Mouse (Mus musculus) kidney, postnatal 0 days (tissue): ENCODE results near the gene Ssh1. TPM values are rescaled to one million over a fixed set of nuclear protein-coding genes. Genes with fewer than 3 reads are reported as not detected.

Experiments
- ATAC-seq: fragments of 200-750 bp; cut with Nextera tagmentation; replicated peaks from 2 replicates; pipeline ENCODE4 v1.8.0; 2017; ENCODE audit warnings: low read depth, moderate number of reproducible peaks, moderate TSS enrichment, moderate library complexity; ENCODE audit not compliant: low FRiP score
- DNase-seq: peaks from one replicate; pipeline ENCODE4 v3.0.0-alpha.2; 2016; ENCODE audit warnings: low spot score
- H3K27ac ChIP-seq: fragments of 300-500 bp; sonication (generic); 2 replicates; pipeline ENCODE4 v1.5.1; 2014; ENCODE audit warnings: mild to moderate bottlenecking
- H3K27me3 ChIP-seq: fragments of 300-500 bp; sonication (generic); 2 replicates; pipeline ENCODE4 v1.6.1; 2014; ENCODE audit warnings: low read length, mixed read lengths; ENCODE audit not compliant: insufficient read depth
- H3K36me3 ChIP-seq: fragments of 300-500 bp; sonication (generic); 2 replicates; pipeline ENCODE4 v1.6.1; 2014; ENCODE audit warnings: low read length, mixed read lengths; ENCODE audit not compliant: insufficient read depth
- H3K4me1 ChIP-seq: fragments of 300-500 bp; sonication (generic); replicated peaks from 2 replicates; pipeline ENCODE4 v1.6.1; 2014; ENCODE audit warnings: antibody characterized with exemption, low read length, mixed read lengths; ENCODE audit not compliant: insufficient read depth
- H3K4me2 ChIP-seq: fragments of 300-500 bp; sonication (generic); 2 replicates; pipeline ENCODE4 v1.6.1; 2014; ENCODE audit warnings: mild to moderate bottlenecking, low read length, moderate library complexity, mixed read lengths
- H3K4me3 ChIP-seq: fragments of 300-500 bp; sonication (generic); replicated peaks from 2 replicates; pipeline ENCODE4 v1.5.1; 2014; ENCODE audit warnings: low read depth, low read length
- H3K9ac ChIP-seq: fragments of 300-500 bp; sonication (generic); 2 replicates; pipeline ENCODE4 v1.6.1; 2014; ENCODE audit warnings: low read depth, low read length
- H3K9me3 ChIP-seq: fragments of 300-500 bp; sonication (generic); replicated peaks from 2 replicates; pipeline ENCODE4 v1.6.1; 2016; ENCODE audit warnings: low read length, inconsistent platforms, mixed read lengths
- CTCF ChIP-seq: IDR thresholded peaks from 2 replicates; pipeline ENCODE4 v1.5.1; 2016; ENCODE audit warnings: antibody characterized with exemption, low read depth, mild to moderate bottlenecking, moderate library complexity
- WGBS: fragments of 180-500 bp; shearing (Covaris S2); extraction: QIAGEN DNeasy Blood & Tissue Kit; methylation state at CpG from one replicate; pipeline ENCODE4 v1.1.7; 2014; 5-methylcytosine and 5-hydroxymethylcytosine counted together
- polyA plus RNA-seq: library from polyadenylated mRNA; unstranded; fragments of >200 nt; fragmentation: Nextera tagmentation; extraction: Ambion mirVana; gene quantifications from 2 replicates; pipeline ENCODE4 v1.2.1, GENCODE M21; 2015

Gene Ssh1
- polyA plus RNA-seq, 1 experiment from 2014 or later = 10.0 TPM

DNA sequence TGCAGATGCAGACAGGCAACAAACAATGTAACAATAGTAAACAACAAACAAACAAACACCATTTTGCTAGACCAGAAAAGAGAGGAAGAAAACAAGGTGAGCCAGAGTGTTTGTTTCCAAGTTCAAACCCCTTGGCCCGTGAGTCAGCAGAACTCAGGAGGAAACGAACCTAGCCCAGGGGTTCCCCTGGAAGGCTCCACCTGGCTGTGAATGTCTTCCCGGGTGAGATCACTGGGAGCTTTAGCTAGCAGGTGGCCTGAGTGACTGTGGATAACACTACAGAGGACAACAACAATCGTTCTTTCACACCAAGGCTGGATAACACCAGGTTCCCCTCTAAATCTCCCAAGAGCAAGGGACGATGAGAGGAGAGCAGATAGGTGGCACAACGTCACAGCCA, 12.5 kb downstream of the Ssh1 start:
- H3K4me2 ChIP-seq = no peak overlapping the region
- H3K4me3 ChIP-seq = no peak overlapping the region
- no peaks in the 10 kb centered on the region for H3K9me3 ChIP-seq
- peaks cover 11% of the 10 kb centered on the region for H3K4me1 ChIP-seq
- no peak for TF ChIP-seq CTCF
- H3K27me3 ChIP-seq = no peaks in the 10 kb centered on the region
- no peak overlapping the region for H3K9ac ChIP-seq
- no peaks in the 10 kb centered on the region for H3K36me3 ChIP-seq
- ATAC-seq (no peak), DNase-seq (no peak)
- H3K27ac ChIP-seq = no peak overlapping the region
- WGBS = 88% methylated on average over 6 of the region's 6 CpGs

DNA sequence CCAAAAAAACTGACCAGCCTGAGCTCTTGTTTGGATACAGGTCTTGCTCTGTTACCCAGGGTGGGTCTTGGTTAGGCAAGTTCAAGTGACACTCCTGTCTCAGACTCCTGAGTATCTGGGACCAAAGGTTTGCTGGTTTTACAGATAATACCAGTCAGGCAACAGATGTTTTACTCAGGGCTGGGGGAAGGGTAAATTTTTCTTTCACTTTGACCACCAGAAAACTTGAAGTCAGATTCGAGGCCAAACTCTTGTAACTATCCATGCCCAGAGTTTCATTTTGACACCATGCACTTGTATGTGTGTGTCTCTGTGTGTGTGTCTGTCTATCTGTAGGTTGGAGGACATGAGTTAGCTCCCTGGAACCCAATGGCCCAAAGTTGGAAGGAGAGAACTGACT, 13.2 kb downstream of the Ssh1 start:
- no peak for ATAC-seq
- 91% methylated on average over 1 of the region's 1 CpGs for WGBS
- Histone ChIP-seq H3K27me3 (no peaks in the 10 kb centered on the region), H3K4me1 (peaks cover 13% of the 10 kb centered on the region), H3K9ac (no peak overlapping the region), H3K4me2 (no peak overlapping the region), H3K4me3 (no peak overlapping the region), H3K36me3 (no peaks in the 10 kb centered on the region), H3K9me3 (no peaks in the 10 kb centered on the region), H3K27ac (no peak overlapping the region)
- DNase-seq = no peak
- no peak for TF ChIP-seq CTCF

DNA sequence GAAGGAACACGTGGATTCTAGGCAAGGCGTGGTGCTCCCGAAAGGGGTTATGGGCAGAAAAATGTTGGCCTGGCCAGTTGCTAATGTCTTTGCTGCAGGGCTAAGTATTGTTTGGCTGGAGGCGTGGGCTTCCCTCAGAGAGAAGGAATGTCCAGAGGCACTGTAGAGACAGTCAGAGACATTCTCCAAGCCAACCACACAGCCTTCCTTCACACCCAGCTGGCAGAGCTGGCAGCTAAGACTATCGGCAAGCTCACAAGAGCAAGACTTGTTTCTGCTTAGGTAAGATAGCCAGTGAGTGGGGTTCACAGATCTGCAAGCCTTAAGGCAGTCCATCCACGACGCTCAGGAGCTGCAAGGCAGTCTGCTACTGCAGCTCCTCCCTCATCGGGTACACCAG, 16.4 kb downstream of the Ssh1 start:
- Histone ChIP-seq H3K4me2 (no peak overlapping the region), H3K36me3 (no peaks in the 10 kb centered on the region), H3K27ac (no peak overlapping the region), H3K27me3 (no peaks in the 10 kb centered on the region), H3K9ac (no peak overlapping the region), H3K4me1 (peaks cover 35% of the 10 kb centered on the region), H3K4me3 (no peak overlapping the region), H3K9me3 (no peaks in the 10 kb centered on the region)
- ATAC-seq (no peak), DNase-seq (no peak)
- no peak for TF ChIP-seq CTCF
- WGBS = 83% methylated on average over 8 of the region's 8 CpGs

DNA sequence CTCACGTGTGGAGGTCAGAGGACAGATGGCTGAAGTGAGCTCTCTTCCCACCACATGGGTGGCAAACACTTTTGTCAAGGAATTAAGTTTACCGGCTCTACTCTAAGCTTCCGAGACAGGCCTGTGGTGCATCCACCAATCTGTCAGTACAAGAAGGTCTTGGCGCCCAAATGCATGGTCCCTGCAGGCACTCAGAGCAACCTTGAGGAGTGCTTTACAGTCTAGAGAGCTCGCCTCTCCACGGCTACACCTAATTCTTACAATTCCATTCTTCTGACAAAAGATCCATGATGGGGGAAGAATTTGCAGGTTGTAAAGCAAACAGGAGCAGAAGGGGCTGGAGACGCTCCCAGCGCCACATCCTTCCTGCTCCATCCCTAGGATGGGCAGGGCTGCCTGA, 17.1 kb downstream of the Ssh1 start:
- 82% methylated on average over 8 of the region's 8 CpGs for WGBS
- Histone ChIP-seq H3K4me1 (peaks cover 34% of the 10 kb centered on the region), H3K4me2 (no peak overlapping the region), H3K9ac (no peak overlapping the region), H3K27me3 (no peaks in the 10 kb centered on the region), H3K9me3 (no peaks in the 10 kb centered on the region), H3K4me3 (no peak overlapping the region), H3K36me3 (no peaks in the 10 kb centered on the region), H3K27ac (no peak overlapping the region)
- ATAC-seq (no peak), DNase-seq (no peak)
- no peak for TF ChIP-seq CTCF

DNA sequence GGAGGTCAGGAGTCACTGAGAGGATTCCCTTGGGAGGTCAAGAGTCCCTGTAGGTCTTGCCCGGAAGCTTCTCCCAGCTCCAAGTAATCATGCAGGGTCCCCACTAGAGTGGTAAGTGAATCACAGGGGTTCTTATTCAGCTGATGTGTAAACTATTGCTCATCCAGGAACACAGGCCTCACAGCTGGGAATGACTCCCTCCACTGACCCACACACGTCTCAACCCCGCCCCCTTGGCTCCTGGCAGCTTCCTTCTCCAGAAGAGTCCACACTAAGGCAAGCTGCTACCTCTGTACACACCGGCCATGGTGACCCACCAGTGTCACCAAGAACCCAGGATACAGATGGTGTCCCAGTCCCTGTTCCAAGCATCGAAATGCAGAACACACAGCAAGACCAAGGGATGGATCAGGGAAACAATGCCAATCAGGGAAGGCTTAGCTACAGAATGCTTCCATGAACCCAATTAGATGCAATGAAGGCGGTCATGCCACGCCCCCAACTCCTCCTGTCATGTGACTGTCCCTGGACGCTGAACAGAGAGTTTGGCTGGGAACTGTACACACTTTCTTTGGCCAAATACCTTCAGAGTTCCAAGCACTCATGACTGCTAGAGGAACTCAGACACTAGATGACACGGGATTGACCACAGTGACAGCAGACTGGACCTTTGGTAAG, 18.0 kb downstream of the Ssh1 start:
- no peaks in the 10 kb centered on the region for H3K9me3 ChIP-seq
- H3K27me3 ChIP-seq = no peaks in the 10 kb centered on the region
- H3K4me2 ChIP-seq = no peak overlapping the region
- peaks cover 33% of the 10 kb centered on the region for H3K4me1 ChIP-seq
- H3K4me3 ChIP-seq = no peak overlapping the region
- H3K36me3 ChIP-seq = no peaks in the 10 kb centered on the region
- no peak for ATAC-seq
- no peak overlapping the region for H3K9ac ChIP-seq
- WGBS = 57% methylated on average over 9 of the region's 9 CpGs
- no peak for TF ChIP-seq CTCF
- DNase-seq = peak; percentile 58
- H3K27ac ChIP-seq = no peak overlapping the region

DNA sequence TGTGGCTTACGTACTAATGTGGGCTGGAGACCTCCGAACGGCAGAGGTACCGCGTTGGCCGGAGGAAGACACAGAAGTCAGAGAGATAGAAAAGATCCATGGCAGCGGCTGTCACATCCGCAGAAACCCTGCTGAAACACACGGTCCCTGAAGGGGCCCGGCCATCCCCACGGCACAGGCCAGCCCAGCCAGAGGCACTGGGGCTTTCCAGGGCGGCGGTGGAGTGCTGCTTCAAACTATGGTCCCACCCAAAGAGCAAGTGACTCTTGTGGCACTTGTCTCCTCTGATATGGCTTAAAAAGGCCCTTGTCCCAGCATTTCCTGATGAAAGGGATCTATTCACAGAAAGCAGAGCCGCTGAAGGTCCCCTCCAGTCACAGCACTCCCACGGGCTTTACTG, 19.1 kb downstream of the Ssh1 start:
- H3K27ac ChIP-seq = peak overlapping the region; percentile 85; the same call in 1 of the 2 replicates
- ATAC-seq (no peak), DNase-seq (no peak)
- H3K9me3 ChIP-seq = no peaks in the 10 kb centered on the region
- H3K4me2 ChIP-seq = 0 out of 2 replicates have a peak overlapping the region, but pooled peaks have one; percentile 1
- no peaks in the 10 kb centered on the region for H3K27me3 ChIP-seq
- no peak for TF ChIP-seq CTCF
- peaks cover 33% of the 10 kb centered on the region for H3K4me1 ChIP-seq
- H3K4me3 ChIP-seq = no peak overlapping the region
- 0 out of 2 replicates have a peak, but pooled peaks cover 3% of the 10 kb centered on the region for H3K36me3 ChIP-seq
- WGBS = 43% methylated on average over 15 of the region's 15 CpGs
- H3K9ac ChIP-seq = no peak overlapping the region
